Mouse (Mus musculus) limb, embryonic 14.5 days (tissue): ENCODE measurements around the gene Vmn1r11. TPM values are rescaled to one million over a fixed set of nuclear protein-coding genes. Genes with fewer than 3 reads are reported as not detected.

Source experiments
- ATAC-seq: fragments of 200-750 bp; cut with Nextera tagmentation; 2 replicates; pipeline ENCODE4 v1.8.0; 2017; ENCODE audit warnings: low read depth, moderate number of reproducible peaks, moderate TSS enrichment; ENCODE audit not compliant: low FRiP score
- DNase-seq: peaks from one replicate; pipeline ENCODE4 v3.0.0-alpha.2; 2015; ENCODE audit warnings: low spot score
- H3K27ac ChIP-seq: fragments of 300-500 bp; sonication (generic); replicated peaks from 2 replicates; pipeline ENCODE4 v1.5.1; 2014; ENCODE audit warnings: low read depth, mild to moderate bottlenecking, low read length, moderate library complexity, mixed read lengths
- H3K27me3 ChIP-seq: fragments of 300-500 bp; sonication (generic); 2 replicates; pipeline ENCODE4 v1.6.1; 2014; ENCODE audit warnings: low read length, mixed read lengths; ENCODE audit not compliant: control insufficient read depth, insufficient read depth
- H3K36me3 ChIP-seq: fragments of 300-500 bp; sonication (generic); 2 replicates; pipeline ENCODE4 v1.6.1; 2014; ENCODE audit warnings: mild to moderate bottlenecking, low read length, moderate library complexity, mixed read lengths; ENCODE audit not compliant: control insufficient read depth, insufficient read depth
- H3K4me1 ChIP-seq: fragments of 300-500 bp; sonication (generic); 2 replicates; pipeline ENCODE4 v1.6.1; 2014; ENCODE audit warnings: antibody characterized with exemption, low read length, mixed read lengths; ENCODE audit not compliant: control insufficient read depth, insufficient read depth
- H3K4me2 ChIP-seq: fragments of 300-500 bp; sonication (generic); replicated peaks from 2 replicates; pipeline ENCODE4 v1.6.1; 2014; ENCODE audit warnings: low read depth, mild to moderate bottlenecking, low read length, moderate library complexity; ENCODE audit not compliant: severe bottlenecking
- H3K4me3 ChIP-seq: fragments of 300-500 bp; sonication (generic); replicated peaks from 2 replicates; pipeline ENCODE4 v1.5.1; 2014; ENCODE audit warnings: low read length
- H3K9ac ChIP-seq: fragments of 300-500 bp; sonication (generic); 2 replicates; pipeline ENCODE4 v1.6.1; 2014; ENCODE audit warnings: mild to moderate bottlenecking, low read depth, low read length, moderate library complexity; ENCODE audit not compliant: severe bottlenecking
- H3K9me3 ChIP-seq: fragments of 300-500 bp; sonication (generic); 2 replicates; pipeline ENCODE4 v1.6.1; 2016; ENCODE audit warnings: low read length; ENCODE audit not compliant: control insufficient read depth
- POLR2A ChIP-seq: fragments of 200-500 bp; IDR thresholded peaks from 2 replicates; pipeline ENCODE4 v1.8.0; 2012; ENCODE audit warnings: inconsistent platforms, mild to moderate bottlenecking, moderate library complexity, borderline replicate concordance; ENCODE audit not compliant: insufficient read depth, insufficient read length; ENCODE audit errors: extremely low read depth
- WGBS: fragments of 180-500 bp; shearing (Covaris S2); extraction: QIAGEN DNeasy Blood & Tissue Kit; methylation state at CpG from one replicate; pipeline ENCODE4 v1.1.7; 2014; 5-methylcytosine and 5-hydroxymethylcytosine counted together
- polyA plus RNA-seq, 2 experiments: library from polyadenylated mRNA; depleted of rRNA in 1 of 2; stranded (reverse) in 1 of 2; unstranded in 1 of 2; fragments of >200 nt; fragmentation: Nextera tagmentation in 1 of 2; extraction: Ambion mirVana in 1 of 2; gene quantifications; 2 replicates each; pipeline versions ENCODE4 v1.2.1 to v1.2.3; 2012 to 2014

Gene Vmn1r11
- polyA plus RNA-seq (2012; rRNA removed) (not detected in 2 replicates), polyA plus RNA-seq (2014; fragmentation: Nextera tagmentation; extraction: Ambion mirVana) (not detected in 2 replicates)

DNA sequence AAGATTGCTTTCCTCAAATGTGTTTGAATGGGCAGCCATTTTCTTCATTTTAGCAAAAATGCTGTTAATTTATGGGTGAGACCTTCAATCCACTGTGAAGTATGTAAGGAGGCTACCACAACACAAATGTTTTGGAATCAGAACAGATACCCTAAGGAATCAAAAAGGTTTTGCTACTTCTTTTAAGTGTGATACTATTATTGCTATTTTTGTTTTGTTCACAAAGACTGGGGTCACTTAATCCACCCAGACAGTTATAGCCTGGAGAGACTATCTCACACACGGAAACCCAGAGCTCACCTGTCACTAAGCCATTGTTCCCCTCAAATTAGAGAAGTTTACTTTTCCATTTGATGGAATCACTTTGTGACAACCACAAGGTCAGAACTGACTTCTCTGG lies at the start of gene Vmn1r11:
Vmn1r11 (plus strand) TSS at position 301 of the 400 bp plus-strand sequence.
- no peak within 1 kb of the TSS for H3K27ac ChIP-seq
- DNase-seq (no peak), ATAC-seq (no peak)
- H3K4me1 ChIP-seq: no peaks in the 10 kb centered on the region
- no peak within 1 kb of the TSS for H3K4me3 ChIP-seq
- TF ChIP-seq POLR2A: no peak
- H3K27me3 ChIP-seq: no peaks in the 10 kb centered on the region
- H3K4me2 ChIP-seq: no peak within 1 kb of the TSS
- H3K9me3 ChIP-seq: no peaks in the 10 kb centered on the region
- H3K9ac ChIP-seq: no peak within 1 kb of the TSS
- WGBS: 71% methylated on average over 1 of the region's 1 CpGs
- no peaks in the 10 kb centered on the region for H3K36me3 ChIP-seq

DNA sequence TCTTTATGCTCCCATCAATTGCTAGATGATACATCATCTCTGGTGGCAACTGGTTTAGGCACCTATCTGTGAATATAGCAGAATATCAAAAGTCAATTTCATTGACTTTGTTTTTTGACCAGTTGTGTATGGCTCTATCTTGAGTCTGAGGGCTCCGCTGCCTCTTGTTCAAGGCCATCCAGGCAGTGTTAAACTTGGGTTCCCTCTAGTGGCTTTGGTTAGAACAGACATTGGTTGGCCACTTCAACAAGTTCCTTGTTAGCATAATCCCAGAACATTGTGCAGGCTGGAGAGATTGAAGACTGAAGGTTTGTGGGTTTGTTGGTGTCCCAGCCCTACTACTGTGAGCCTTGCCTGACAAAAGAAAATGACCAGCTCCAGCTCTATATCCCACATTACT lies 26.9 kb upstream of the Vmn1r11 start:
- no peak for DNase-seq
- ATAC-seq: no peak

DNA sequence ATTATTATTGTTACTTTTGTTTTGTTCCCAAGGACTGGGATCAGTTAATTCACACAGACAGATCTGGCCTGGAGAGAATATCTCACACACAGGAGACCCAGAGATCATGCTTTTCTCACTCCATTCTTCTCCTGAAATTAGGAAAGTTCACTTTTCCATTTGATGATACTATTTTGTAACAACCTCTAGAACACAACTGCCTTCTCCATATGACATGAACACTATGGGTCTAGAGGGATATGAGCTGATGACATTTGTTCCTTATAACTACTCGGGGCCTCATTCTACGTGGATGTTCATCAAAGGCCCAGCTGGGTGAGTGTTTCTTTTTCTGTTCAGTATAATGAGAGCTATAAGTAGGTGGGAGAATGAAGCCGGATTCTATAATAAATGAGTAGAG lies 24.1 kb upstream of the Vmn1r11 start, which contains the start of gene Vmn1r10:
Vmn1r10 (plus strand) TSS at position 301 of the 400 bp plus-strand sequence.
- H3K27me3 ChIP-seq: no peaks in the 10 kb centered on the region
- no peak for TF ChIP-seq POLR2A

More for the DNA sequence above, 26.9 kb upstream of the Vmn1r11 start:
- 72% methylated on average over 1 of the region's 1 CpGs for WGBS
- no peak overlapping the region for H3K4me2 ChIP-seq
- no peak overlapping the region for H3K27ac ChIP-seq
- H3K36me3 ChIP-seq: no peaks in the 10 kb centered on the region
- H3K9ac ChIP-seq: no peak overlapping the region
- no peak for TF ChIP-seq POLR2A
- H3K27me3 ChIP-seq: no peaks in the 10 kb centered on the region
- H3K4me1 ChIP-seq: no peaks in the 10 kb centered on the region
- no peaks in the 10 kb centered on the region for H3K9me3 ChIP-seq
- H3K4me3 ChIP-seq: no peak overlapping the region

DNA sequence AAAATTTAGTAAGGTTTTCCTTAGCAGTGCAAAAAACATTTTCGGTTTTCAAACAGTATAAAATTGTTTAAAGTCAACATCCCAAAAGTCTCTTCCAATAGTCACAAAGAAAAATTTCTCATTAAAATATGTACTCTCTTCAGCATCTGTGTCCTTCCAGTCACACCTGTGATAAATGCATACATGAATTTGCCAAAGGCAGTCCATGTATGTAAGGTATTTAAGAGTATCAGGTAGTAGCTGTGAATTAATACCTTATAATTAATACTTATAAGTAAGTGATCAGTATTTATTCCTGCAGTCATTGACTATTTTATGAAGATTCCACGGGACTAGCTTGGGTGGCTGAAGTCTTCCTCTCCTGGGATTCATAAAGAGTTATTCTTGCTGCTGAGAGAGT lies 23.4 kb downstream of the Vmn1r11 start, which contains the start of gene Vmn1r12:
Vmn1r12 (plus strand) TSS at position 301 of the 400 bp plus-strand sequence.
- no peak within 1 kb of the TSS for H3K4me2 ChIP-seq
- no peaks in the 10 kb centered on the region for H3K36me3 ChIP-seq
- no peaks in the 10 kb centered on the region for H3K27me3 ChIP-seq
- H3K4me3 ChIP-seq: no peak within 1 kb of the TSS
- no peaks in the 10 kb centered on the region for H3K9me3 ChIP-seq
- no peak for DNase-seq
- no peaks in the 10 kb centered on the region for H3K4me1 ChIP-seq
- ATAC-seq: no peak
- H3K27ac ChIP-seq: no peak within 1 kb of the TSS
- H3K9ac ChIP-seq: no peak within 1 kb of the TSS
- WGBS: 81% methylated on average over 2 of the region's 2 CpGs
- no peak for TF ChIP-seq POLR2A

More for the DNA sequence above, 24.1 kb upstream of the Vmn1r11 start, which contains the start of gene Vmn1r10:
- Histone ChIP-seq H3K9ac (no peak within 1 kb of the TSS), H3K4me1 (no peaks in the 10 kb centered on the region), H3K36me3 (no peaks in the 10 kb centered on the region), H3K4me2 (no peak within 1 kb of the TSS), H3K4me3 (no peak within 1 kb of the TSS), H3K9me3 (no peaks in the 10 kb centered on the region), H3K27ac (no peak within 1 kb of the TSS)
- ATAC-seq (no peak), DNase-seq (no peak)
- 78% methylated on average over 3 of the region's 3 CpGs for WGBS

Other genes starting within 250 kb of the Vmn1r11 start
- gene Nt5c3, start 209.5 kb upstream of the Vmn1r11 start, polyA plus RNA-seq (2012; rRNA removed): 18.8 and 22.7 TPM in 2 replicates
- gene Nt5c3, start 209.5 kb upstream of the Vmn1r11 start, polyA plus RNA-seq (2014; fragmentation: Nextera tagmentation; extraction: Ambion mirVana): 60.3 and 62.9 TPM in 2 replicates
- 0.15 and 0.24 TPM in 2 replicates for gene Vmn1r4, start 209.4 kb upstream of the Vmn1r11 start, polyA plus RNA-seq (2012; rRNA removed)
- 0.12 and 0.29 TPM in 2 replicates for gene Vmn1r4, start 209.4 kb upstream of the Vmn1r11 start, polyA plus RNA-seq (2014; fragmentation: Nextera tagmentation; extraction: Ambion mirVana)
- gene Vmn1r5, start 163.2 kb upstream of the Vmn1r11 start, polyA plus RNA-seq (2012; rRNA removed): not detected in 2 replicates
- gene Vmn1r5, start 163.2 kb upstream of the Vmn1r11 start, polyA plus RNA-seq (2014; fragmentation: Nextera tagmentation; extraction: Ambion mirVana): not detected in 2 replicates
- not detected in 2 replicates for gene Vmn1r6, start 136.2 kb upstream of the Vmn1r11 start, polyA plus RNA-seq (2012; rRNA removed)
- gene Vmn1r6, start 136.2 kb upstream of the Vmn1r11 start, polyA plus RNA-seq (2014; fragmentation: Nextera tagmentation; extraction: Ambion mirVana): not detected in 2 replicates
- gene Vmn1r7, start 108.1 kb upstream of the Vmn1r11 start, polyA plus RNA-seq (2012; rRNA removed): not detected in 2 replicates
- gene Vmn1r7, start 108.1 kb upstream of the Vmn1r11 start, polyA plus RNA-seq (2014; fragmentation: Nextera tagmentation; extraction: Ambion mirVana): not detected in 2 replicates
- gene Vmn1r8, start 101.2 kb upstream of the Vmn1r11 start, polyA plus RNA-seq (2012; rRNA removed): not detected in 2 replicates
- not detected in 2 replicates for gene Vmn1r8, start 101.2 kb upstream of the Vmn1r11 start, polyA plus RNA-seq (2014; fragmentation: Nextera tagmentation; extraction: Ambion mirVana)
- not detected in 2 replicates for gene Vmn1r9, start 66.7 kb upstream of the Vmn1r11 start, polyA plus RNA-seq (2012; rRNA removed)
- gene Vmn1r9, start 66.7 kb upstream of the Vmn1r11 start, polyA plus RNA-seq (2014; fragmentation: Nextera tagmentation; extraction: Ambion mirVana): not detected in 2 replicates
- gene Vmn1r10, start 24.0 kb upstream of the Vmn1r11 start, polyA plus RNA-seq (2012; rRNA removed): not detected in 2 replicates
- gene Vmn1r10, start 24.0 kb upstream of the Vmn1r11 start, polyA plus RNA-seq (2014; fragmentation: Nextera tagmentation; extraction: Ambion mirVana): not detected in 2 replicates
- not detected in 2 replicates for gene Vmn1r12, start 23.5 kb downstream of the Vmn1r11 start, polyA plus RNA-seq (2012; rRNA removed)
- not detected in 2 replicates for gene Vmn1r12, start 23.5 kb downstream of the Vmn1r11 start, polyA plus RNA-seq (2014; fragmentation: Nextera tagmentation; extraction: Ambion mirVana)
- not detected in 2 replicates for gene Vmn1r13, start 69.8 kb downstream of the Vmn1r11 start, polyA plus RNA-seq (2012; rRNA removed)
- gene Vmn1r13, start 69.8 kb downstream of the Vmn1r11 start, polyA plus RNA-seq (2014; fragmentation: Nextera tagmentation; extraction: Ambion mirVana): not detected in 2 replicates
- not detected in 2 replicates for gene Vmn1r14, start 98.2 kb downstream of the Vmn1r11 start, polyA plus RNA-seq (2012; rRNA removed)
- gene Vmn1r14, start 98.2 kb downstream of the Vmn1r11 start, polyA plus RNA-seq (2014; fragmentation: Nextera tagmentation; extraction: Ambion mirVana): not detected in 2 replicates
- gene Vmn1r15, start 124.5 kb downstream of the Vmn1r11 start, polyA plus RNA-seq (2012; rRNA removed): not detected in 2 replicates
- gene Vmn1r15, start 124.5 kb downstream of the Vmn1r11 start, polyA plus RNA-seq (2014; fragmentation: Nextera tagmentation; extraction: Ambion mirVana): not detected in 2 replicates
- not detected in 2 replicates for gene Vmn1r16, start 196.0 kb downstream of the Vmn1r11 start, polyA plus RNA-seq (2012; rRNA removed)
- not detected in 2 replicates for gene Vmn1r16, start 196.0 kb downstream of the Vmn1r11 start, polyA plus RNA-seq (2014; fragmentation: Nextera tagmentation; extraction: Ambion mirVana)
- not detected in 2 replicates for gene Vmn1r17, start 230.3 kb downstream of the Vmn1r11 start, polyA plus RNA-seq (2012; rRNA removed)
- gene Vmn1r17, start 230.3 kb downstream of the Vmn1r11 start, polyA plus RNA-seq (2014; fragmentation: Nextera tagmentation; extraction: Ambion mirVana): not detected in 2 replicates